Mouse (Mus musculus) layer of hippocampus, postnatal 25 days (tissue): ENCODE data around the gene Rab11fip4. TPM values are rescaled to one million over a fixed set of nuclear protein-coding genes. Genes with fewer than 3 reads are reported as not detected.
A peak's percentile ranks its signal among the peaks of the same experiment; 100 is the strongest.

ENCODE experiments used
- DNase-seq, 2 experiments: peaks; one replicate each; pipeline ENCODE4 v3.0.0; 2022; ENCODE audit warnings: mixed read lengths in 2 of 2, low spot score in 1 of 2; ENCODE audit errors: extremely low spot score in 1 of 2
- total RNA-seq, 2 experiments: library from RNA; stranded (reverse); gene quantifications; 2 replicates each; pipeline ENCODE4 v1.2.3; 2021

Gene Rab11fip4
- total RNA-seq, 2 experiments from 2014 or later, result 165 to 167 TPM

GRCm38 (mm10) chr11:79650359-79650835 is 59.4 kb downstream of the Rab11fip4 start:
- no peak for DNase-seq

- DNase-seq, result no peak
These were observed 61.2 kb downstream of the Rab11fip4 start for GRCm38 (mm10) chr11:79652257-79652656.

DNA sequence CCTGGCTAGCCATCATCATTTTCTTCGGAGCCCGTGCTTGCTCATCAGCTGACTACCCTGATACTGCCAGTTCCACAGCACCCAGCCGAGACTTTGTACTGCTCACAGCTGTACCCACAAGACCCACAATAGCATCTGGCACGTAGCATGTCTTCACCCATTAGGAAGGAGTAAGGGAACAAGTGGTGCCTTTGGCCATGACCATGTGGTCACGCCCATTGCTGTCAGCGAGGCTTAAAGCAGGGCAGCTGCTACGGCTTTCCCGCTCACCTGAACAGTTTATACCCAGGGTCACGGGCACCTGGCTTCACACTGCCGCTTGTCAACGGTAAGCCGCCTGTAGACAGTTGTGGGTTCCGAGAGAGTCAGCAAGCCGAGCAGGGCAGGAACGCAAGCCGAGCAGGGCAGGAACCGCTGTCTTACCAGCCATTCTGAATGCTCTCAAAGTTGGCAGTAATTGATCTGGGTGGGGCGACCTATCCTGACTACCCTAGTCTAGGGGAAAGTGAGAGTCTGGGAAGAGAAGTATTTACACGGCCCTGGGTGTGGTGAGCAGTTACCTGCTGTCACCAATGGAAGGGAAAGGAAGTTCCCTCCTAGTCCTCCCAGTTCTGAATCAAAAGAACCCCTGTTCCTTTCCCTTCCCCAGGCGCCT is 62.0 kb downstream of the Rab11fip4 start:
- DNase-seq, result no peak

DNA sequence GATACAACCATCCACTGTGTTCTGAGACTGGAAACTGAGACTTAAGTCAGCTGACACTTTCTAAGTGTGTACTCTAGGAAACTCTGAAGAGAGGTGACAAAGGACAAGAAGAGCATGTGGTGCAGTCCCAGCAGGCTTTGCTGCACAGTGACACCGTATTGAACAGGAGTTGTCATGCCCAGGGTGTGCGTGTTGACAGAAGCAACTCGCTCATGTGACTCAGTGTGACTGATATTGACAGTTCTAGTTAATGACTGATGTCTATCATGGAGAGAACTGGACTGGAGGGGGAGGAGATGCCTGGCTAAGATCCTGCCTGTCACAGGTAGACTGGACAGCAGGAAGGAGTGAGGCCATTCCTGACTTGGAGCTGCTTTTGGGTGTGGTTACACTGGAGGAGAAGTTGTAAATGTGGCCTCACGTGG is 63.4 kb downstream of the Rab11fip4 start:
- DNase-seq, result no peak

- DNase-seq, result no peak
These were observed 64.6 kb downstream of the Rab11fip4 start for GRCm38 (mm10) chr11:79655592-79655991.

GRCm38 (mm10) chr11:79656491-79656890 is 65.5 kb downstream of the Rab11fip4 start:
- no peak for DNase-seq

DNA sequence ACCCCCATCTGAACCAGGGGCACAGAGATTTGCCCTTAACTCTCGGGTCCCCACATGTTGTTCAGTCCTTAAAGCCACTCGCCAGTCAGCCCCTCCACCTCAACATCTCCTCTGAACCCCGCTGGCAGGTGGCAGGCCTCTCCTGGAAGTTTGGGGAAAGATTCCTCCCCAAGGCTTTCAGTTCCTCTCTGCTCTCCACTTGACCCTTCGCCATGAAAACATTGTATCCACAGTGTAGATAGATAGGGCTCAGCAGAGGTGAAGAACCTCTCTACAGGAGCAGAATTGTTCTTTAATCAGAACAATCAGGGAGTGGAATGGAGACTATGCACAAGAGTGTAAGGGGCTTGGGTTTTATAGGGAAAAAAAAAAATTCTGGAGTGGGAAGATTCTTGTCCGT is 66.0 kb downstream of the Rab11fip4 start:
- no peak for DNase-seq

DNA sequence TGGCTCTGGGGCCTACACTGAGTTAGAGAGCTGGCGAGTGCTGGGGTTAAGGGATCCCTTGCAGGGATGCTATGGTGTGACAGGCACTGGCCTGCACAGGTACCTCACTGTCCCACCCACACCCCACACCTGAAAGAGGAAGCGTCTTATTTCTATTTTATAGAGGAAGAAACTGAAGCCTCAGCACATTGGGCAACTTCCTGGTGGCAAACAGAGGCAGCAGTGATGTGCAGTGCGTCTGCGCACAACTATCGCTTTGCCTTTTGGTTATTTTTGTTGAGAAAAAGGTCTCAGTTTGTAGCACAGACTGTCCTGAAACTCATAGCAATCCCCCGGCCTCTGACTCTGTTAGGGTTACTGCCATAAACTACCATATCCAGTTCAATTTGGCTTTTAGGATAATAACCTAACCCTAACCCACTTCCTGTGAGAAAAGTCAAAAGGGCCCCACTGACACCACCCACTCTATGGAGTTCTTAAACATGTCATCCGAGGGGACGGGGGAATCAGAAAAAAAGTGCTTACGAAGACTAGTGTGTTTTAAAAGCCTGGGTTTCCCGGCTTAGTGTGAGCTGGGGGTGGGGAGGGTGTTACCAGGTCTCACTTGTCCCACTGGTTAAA is 67.3 kb downstream of the Rab11fip4 start:
- no peak for DNase-seq

DNA sequence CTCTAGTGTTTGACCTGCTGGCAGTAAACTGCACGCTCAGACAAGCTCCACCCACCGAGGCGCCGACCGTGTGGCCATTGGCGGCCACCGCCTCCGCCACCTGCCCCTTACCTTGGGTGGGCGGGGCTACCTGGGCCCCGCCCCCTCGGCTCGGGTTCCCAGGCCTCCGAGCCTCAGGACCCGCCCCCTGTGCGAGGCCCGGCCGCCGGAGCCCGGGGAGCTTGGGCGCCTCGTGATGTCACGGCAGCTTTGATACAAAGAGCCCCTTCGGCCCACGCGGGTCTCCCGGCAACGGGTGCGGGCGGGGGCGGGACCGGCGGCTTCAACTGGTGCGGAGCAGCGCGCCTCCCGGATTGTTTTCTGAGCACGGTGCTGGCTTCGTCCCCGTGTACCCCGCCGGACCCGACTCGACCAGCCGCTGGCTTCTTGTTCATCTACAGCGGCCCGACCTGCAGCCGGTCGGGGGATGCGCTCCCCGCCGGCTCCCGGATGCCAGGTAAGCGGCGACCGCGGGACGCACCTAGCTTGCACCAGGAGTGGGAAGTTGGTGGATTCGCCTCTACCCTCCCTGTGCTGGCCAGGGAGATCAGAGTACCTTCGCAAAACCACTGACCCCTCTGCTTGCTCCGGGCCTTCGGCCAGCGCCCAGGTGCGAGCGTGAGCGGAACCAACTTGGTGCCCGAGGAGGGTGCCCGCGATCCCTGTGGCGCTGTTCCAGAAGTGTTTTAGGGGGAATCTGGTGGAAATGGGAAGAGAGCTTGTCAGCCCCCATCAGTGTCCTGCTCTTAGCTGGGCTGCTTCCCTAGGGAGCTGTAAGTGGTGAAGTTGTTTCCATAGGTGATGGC is 69.6 kb downstream of the Rab11fip4 start:
- DNase-seq, result peak; percentile 53 to 61

- no peak for DNase-seq
These were observed 71.0 kb downstream of the Rab11fip4 start for GRCm38 (mm10) chr11:79661877-79662545.

- DNase-seq, result no peak
These were observed 72.1 kb downstream of the Rab11fip4 start for GRCm38 (mm10) chr11:79663158-79663557.

GRCm38 (mm10) chr11:79663570-79663969 is 72.6 kb downstream of the Rab11fip4 start:
- DNase-seq, result no peak

DNA sequence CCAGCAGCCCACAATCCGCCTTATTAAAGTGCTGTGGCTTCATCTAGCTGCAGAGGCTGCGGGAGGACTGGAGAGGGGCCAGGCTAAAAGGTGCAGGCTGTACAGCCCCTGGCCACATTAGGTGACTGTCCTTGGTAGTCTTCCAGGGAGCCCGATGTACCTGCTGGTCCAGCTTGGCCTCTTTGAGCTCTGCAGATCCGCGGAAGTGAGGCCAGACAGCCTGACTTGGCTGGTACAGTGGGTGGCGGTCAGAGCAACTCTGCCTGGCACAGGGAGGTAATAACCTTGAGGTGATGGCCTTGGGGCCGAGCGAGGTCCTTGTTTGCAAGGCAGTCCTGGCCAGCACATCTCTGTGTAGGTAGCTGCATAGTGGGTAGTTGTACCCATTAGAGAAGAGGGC is 75.5 kb downstream of the Rab11fip4 start:
- DNase-seq, result no peak

- DNase-seq, result no peak
These were observed 78.2 kb downstream of the Rab11fip4 start for GRCm38 (mm10) chr11:79669210-79669609.

- no peak for DNase-seq
These were observed 78.9 kb downstream of the Rab11fip4 start for GRCm38 (mm10) chr11:79669947-79670346.

DNA sequence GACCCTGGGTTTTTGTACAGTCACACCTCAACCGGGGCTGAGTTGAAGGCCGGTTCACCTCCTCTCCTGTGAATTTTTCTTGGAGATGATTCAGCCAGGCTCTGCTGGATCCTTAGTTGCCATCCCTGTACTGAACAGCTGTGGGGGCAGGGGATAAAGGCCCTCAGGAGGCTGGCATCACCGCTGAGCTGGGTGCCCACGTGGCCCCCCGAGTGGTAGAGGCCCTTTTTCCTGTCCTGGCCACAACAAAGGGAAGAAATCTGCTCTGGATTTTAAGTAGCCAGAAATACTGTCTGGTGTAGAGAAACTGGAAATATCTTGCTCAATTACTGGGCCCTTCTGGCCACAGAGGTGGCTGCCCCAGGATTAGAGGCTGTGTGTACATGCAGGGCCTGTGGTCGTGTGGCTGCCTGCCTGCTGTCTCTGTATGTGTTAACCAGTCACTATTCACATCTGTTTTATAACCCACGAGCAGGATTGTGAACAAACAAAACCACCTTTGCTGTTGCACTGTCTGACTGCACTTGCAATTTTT is 79.5 kb downstream of the Rab11fip4 start:
- DNase-seq, result no peak

- peak in 1 of 2 experiments; percentile 54 for DNase-seq
These were observed 80.8 kb downstream of the Rab11fip4 start for GRCm38 (mm10) chr11:79671668-79672281.

DNA sequence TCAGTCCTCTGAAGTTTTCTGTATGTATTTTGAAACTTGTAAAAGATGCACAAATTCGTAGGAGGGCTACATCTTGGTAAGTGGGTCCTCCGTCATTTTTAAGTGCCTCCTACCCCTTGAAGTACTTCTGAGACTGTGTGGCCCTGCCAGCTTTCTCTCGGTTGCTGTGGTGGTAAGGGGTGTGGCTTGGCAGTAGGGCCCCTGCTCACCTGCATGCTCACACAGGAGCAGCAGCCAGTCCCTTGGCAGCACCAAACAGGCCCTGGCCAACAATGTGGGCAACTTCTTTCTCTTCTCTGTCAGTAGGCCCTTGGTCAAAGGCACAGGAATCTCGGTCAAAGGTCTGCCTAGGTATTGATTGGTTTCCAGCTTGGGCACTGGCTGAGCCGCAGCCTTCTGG is 82.1 kb downstream of the Rab11fip4 start:
- DNase-seq, result no peak

DNA sequence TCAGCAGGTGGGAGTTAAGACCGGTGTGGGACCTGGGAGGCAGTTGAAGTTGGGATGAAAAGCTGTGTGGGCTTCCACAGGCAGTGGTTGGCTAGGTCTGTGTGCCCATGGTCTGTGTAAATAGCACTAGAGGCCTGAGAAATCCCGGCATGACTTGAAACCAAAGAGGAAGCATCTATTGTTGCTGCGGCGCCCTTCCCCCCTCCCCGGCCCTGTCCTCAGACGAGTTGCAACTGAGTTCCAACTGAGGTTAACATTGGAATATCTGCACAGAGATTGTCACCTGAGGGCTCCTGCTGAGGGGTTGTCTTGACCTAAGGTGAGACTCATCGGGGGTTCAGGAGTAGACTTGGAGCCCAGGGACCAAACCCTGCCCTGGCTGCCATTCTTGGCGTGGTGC is 82.7 kb downstream of the Rab11fip4 start:
- DNase-seq, result no peak

DNA sequence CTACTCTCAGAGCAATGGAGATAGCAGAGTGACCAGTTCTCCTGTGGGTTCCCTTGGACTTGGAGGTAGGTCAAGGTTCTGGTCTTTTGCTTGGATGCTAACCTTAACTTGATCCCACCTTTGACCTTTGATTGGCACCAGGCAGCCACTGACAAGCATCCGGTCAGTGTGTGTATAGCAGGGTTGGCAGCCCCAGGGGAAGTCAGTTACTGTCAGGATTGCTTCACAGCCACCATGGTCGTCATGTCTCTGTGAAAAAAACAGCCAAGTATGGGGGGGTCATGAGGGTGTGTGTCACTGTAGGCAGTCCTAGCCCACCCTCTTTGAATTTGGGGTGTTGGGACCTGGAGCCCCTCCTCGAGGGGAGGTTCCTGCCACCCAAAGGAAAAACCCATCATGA is 83.2 kb downstream of the Rab11fip4 start:
- DNase-seq, result no peak
